Mouse (Mus musculus): ENCODE results near the gene Atp1b2. TPM values are rescaled to one million over a fixed set of nuclear protein-coding genes. Genes with fewer than 3 reads are reported as not detected.

Atp1b2 gene
- polyA plus RNA-seq, 1 experiment from 2014 or later, result 21.7 TPM

DNA sequence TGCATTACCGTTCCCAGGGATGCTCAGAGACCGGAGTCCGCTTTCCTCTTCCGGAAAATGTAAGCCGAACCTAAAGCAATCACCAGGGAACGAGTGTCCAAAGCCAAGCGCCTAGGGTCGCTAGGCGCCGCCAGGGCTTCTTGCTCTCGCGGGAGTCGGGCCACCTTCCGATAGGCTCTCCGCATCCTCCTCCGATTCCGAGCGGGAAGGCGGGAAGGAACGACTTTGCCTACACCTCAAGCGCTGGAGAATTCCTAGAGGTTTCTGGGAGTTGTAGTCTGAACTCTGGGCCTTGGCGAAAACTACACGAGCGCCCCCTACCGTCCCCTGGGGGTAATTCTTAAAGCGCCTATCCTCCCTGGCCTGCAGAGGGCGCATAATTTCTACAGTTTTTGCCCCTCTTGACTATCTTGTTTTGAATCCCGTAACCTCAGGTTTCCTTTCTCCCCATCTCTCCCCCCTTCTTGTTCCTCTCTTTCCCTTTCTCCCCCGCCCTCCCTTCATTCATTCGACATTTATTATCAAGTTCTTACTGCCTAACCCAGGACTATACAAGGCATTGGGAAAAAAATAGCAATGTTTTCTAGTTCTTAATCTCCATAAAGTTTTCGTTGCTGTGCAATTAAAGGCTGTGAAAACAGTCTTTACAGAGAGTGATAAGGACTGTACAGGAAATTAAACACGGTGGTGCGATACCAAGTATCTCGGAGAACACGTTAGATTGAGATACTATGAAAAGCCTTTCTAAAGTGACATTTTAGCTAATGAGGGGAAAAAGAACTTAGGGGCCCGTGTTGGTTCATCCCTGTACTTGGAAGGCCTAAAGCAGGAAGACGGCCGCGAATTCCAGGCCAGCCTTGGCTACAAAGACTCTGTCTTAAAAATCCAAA lies 26.4 kb downstream of the Atp1b2 start:
- H3K4me1 ChIP-seq (replicated peaks), result peaks cover 71% of the 10 kb centered on the region
- H3K9me3 ChIP-seq (replicated peaks), result no peaks in the 10 kb centered on the region
- peak overlapping the region; percentile 93 for H3K4me2 ChIP-seq
- peak overlapping the region; percentile 96 for H3K27ac ChIP-seq
- peak overlapping the region; percentile 88 for H3K9ac ChIP-seq
- peak overlapping the region; percentile 76 for H3K4me3 ChIP-seq (replicated peaks)
- ATAC-seq (ENCODE audit: low read depth), result peak; percentile 83
- peak; percentile 95 for DNase-seq
- H3K36me3 ChIP-seq, result peaks cover 43% of the 10 kb centered on the region
- WGBS (ENCODE audit: insufficient replicate concordance), result 1% methylated on average over 39 of the region's 39 CpGs
- no peaks in the 10 kb centered on the region for H3K27me3 ChIP-seq

DNA sequence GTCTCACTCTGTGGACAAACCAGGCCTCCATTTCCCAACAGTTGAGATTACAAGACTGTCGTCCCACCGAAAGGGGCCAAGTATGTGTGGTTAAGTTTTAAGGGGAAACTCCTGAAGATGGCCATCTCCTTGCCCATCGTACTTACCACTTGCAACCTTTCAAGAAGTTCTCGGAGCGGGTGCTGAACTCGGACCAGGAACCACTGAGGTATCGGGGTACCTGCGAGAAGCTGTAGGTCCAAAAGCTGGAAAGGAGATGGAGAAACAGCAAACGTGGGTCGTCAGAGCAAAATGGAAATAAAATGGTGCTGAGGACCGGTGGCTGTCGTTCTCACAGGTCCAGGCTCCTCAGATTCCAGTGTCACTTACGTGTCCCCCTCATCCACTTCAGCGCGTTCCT lies 27.4 kb downstream of the Atp1b2 start:
- WGBS (ENCODE audit: insufficient replicate concordance), result 6% methylated on average over 15 of the region's 15 CpGs
- peaks cover 64% of the 10 kb centered on the region for H3K4me1 ChIP-seq (replicated peaks)
- H3K9ac ChIP-seq, result peak overlapping the region; percentile 87
- H3K36me3 ChIP-seq, result peaks cover 43% of the 10 kb centered on the region
- H3K27me3 ChIP-seq, result no peaks in the 10 kb centered on the region
- DNase-seq, result no peak
- no peak for ATAC-seq (ENCODE audit: low read depth)
- H3K4me3 ChIP-seq (replicated peaks), result peak overlapping the region; percentile 76
- H3K9me3 ChIP-seq (replicated peaks), result no peaks in the 10 kb centered on the region
- H3K27ac ChIP-seq, result peak overlapping the region; percentile 80; the same call in 1 of the 2 replicates
- H3K4me2 ChIP-seq, result peak overlapping the region; percentile 84

DNA sequence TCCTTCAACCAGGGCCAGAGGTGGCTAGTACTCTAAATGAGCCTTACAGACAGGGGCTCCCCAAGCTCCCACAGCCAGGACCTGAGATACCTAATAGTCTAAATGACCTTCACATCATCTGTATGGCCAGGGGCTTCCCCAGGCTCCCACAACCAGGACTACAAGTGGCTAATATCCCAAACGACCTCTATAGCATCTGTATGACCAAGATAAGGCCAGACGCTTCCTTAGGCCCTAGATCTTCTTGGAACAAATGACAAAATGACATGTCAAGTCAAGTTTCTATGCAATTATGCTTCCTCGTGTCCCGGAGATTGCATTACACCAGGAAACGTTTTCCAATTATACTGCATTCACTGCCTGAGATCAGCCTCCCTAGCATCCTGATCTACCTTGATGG lies 29.4 kb downstream of the Atp1b2 start:
- no peaks in the 10 kb centered on the region for H3K9me3 ChIP-seq (replicated peaks)
- H3K9ac ChIP-seq, result peak overlapping the region; percentile 87
- peaks cover 58% of the 10 kb centered on the region for H3K36me3 ChIP-seq
- DNase-seq, result no peak
- peak overlapping the region; percentile 76 for H3K4me3 ChIP-seq (replicated peaks)
- WGBS (ENCODE audit: insufficient replicate concordance), result 29% methylated on average over 5 of the region's 5 CpGs
- H3K27ac ChIP-seq, result peak overlapping the region; percentile 80
- no peak for ATAC-seq (ENCODE audit: low read depth)
- H3K4me1 ChIP-seq (replicated peaks), result peaks cover 64% of the 10 kb centered on the region
- H3K27me3 ChIP-seq, result no peaks in the 10 kb centered on the region
- H3K4me2 ChIP-seq, result peak overlapping the region; percentile 84

DNA sequence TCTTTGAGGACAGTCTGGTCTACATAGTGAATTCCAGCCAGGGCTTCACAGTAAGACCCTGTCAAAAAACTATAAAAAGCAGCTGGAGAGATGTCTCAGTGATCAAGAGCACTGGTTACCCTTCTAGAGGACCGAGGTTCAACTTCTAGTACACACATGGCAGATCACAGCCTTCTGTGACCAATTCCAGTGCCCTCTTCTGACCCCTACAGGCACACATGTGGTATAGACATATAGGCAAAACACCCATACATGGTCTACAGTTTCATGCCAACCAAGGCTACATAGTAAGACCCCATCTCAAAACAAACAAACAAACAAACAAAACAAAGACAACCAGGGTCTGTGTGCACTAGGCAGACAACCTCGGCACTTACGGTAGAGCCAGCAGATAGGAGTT lies 30.5 kb downstream of the Atp1b2 start:
- H3K4me2 ChIP-seq, result peak overlapping the region; percentile 84
- H3K27me3 ChIP-seq, result no peaks in the 10 kb centered on the region
- DNase-seq (no peak), ATAC-seq (ENCODE audit: low read depth) (no peak)
- H3K9me3 ChIP-seq (replicated peaks), result no peaks in the 10 kb centered on the region
- no peak overlapping the region for H3K9ac ChIP-seq
- H3K36me3 ChIP-seq, result peaks cover 69% of the 10 kb centered on the region
- peak overlapping the region; percentile 80; the same call in 1 of the 2 replicates for H3K27ac ChIP-seq
- WGBS (ENCODE audit: insufficient replicate concordance), result 57% methylated on average over 3 of the region's 3 CpGs
- peaks cover 75% of the 10 kb centered on the region for H3K4me1 ChIP-seq (replicated peaks)
- no peak overlapping the region for H3K4me3 ChIP-seq (replicated peaks)

DNA sequence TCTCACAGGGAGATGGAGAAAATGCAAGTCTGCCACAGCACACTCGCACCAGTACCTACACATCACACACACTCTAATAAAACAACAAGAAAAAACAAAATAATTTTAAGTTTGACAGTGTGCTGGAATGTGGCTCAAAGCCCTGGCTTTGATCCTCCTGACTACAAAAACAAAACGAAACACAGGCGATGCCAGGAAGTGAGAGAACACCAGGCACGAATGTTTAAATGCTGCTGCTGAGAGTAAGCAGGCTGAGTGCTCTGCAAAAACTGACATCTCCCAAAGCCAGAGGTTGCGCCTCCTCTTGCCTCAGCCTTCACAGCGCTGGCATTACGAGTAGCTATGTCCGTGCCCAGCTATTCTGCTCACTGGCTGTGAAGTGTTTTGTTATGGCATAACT lies 40.6 kb downstream of the Atp1b2 start:
- H3K27me3 ChIP-seq, result peaks cover 21% of the 10 kb centered on the region
- peaks cover 32% of the 10 kb centered on the region for H3K4me1 ChIP-seq (replicated peaks)
- no peak overlapping the region for H3K4me2 ChIP-seq
- H3K36me3 ChIP-seq, result peaks cover 88% of the 10 kb centered on the region
- H3K9ac ChIP-seq, result no peak overlapping the region
- H3K4me3 ChIP-seq (replicated peaks), result no peak overlapping the region
- no peaks in the 10 kb centered on the region for H3K9me3 ChIP-seq (replicated peaks)
- ATAC-seq (ENCODE audit: low read depth) (no peak), DNase-seq (no peak)
- H3K27ac ChIP-seq, result no peak overlapping the region
- WGBS (ENCODE audit: insufficient replicate concordance), result 89% methylated on average over 8 of the region's 8 CpGs

GRCm38 (mm10) chr11:69564391-69564790 lies 41.4 kb downstream of the Atp1b2 start:
- H3K9me3 ChIP-seq (replicated peaks), result no peaks in the 10 kb centered on the region
- no peak for DNase-seq
- peaks cover 81% of the 10 kb centered on the region for H3K36me3 ChIP-seq
- ATAC-seq (ENCODE audit: low read depth), result no peak
- no peak overlapping the region for H3K4me2 ChIP-seq
- H3K9ac ChIP-seq, result no peak overlapping the region
- H3K27ac ChIP-seq, result no peak overlapping the region
- WGBS (ENCODE audit: insufficient replicate concordance), result 75% methylated on average over 3 of the region's 3 CpGs
- no peak overlapping the region for H3K4me3 ChIP-seq (replicated peaks)
- H3K27me3 ChIP-seq, result peaks cover 28% of the 10 kb centered on the region
- peaks cover 32% of the 10 kb centered on the region for H3K4me1 ChIP-seq (replicated peaks)

DNA sequence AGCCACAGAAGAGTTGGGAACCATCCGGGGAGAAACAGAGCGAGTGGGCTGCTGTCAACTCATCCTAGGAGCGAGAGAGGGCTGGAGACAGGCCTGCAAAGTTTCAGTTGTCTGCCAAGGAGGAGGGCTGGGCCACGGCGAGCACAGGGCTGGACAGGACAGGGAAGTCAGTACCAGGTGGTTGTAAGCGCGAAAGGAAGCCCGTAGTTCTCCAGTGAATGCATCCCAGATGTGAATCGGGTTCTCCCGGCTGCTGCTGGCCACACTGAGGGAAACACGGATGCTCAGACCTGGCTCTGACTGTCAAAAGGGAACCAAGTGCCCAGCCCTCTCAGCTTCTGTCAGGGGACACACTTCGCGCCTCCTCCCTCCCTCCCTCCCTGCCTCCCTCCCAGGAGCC lies 42.4 kb downstream of the Atp1b2 start:
- Histone ChIP-seq H3K4me1 (replicated peaks) (peaks cover 42% of the 10 kb centered on the region), H3K9me3 (replicated peaks) (no peaks in the 10 kb centered on the region), H3K36me3 (peaks cover 74% of the 10 kb centered on the region), H3K27me3 (peaks cover 39% of the 10 kb centered on the region), H3K9ac (no peak overlapping the region), H3K27ac (no peak overlapping the region), H3K4me2 (no peak overlapping the region), H3K4me3 (replicated peaks) (no peak overlapping the region)
- WGBS (ENCODE audit: insufficient replicate concordance), result 83% methylated on average over 13 of the region's 13 CpGs
- no peak for ATAC-seq (ENCODE audit: low read depth)
- DNase-seq, result no peak

GRCm38 (mm10) chr11:69560896-69561854 lies 44.6 kb downstream of the Atp1b2 start:
- Histone ChIP-seq H3K9ac (no peak overlapping the region), H3K27ac (no peak overlapping the region), H3K4me3 (replicated peaks) (no peak overlapping the region), H3K4me2 (no peak overlapping the region), H3K9me3 (replicated peaks) (no peaks in the 10 kb centered on the region), H3K36me3 (peaks cover 52% of the 10 kb centered on the region), H3K4me1 (replicated peaks) (peaks cover 43% of the 10 kb centered on the region), H3K27me3 (peaks cover 59% of the 10 kb centered on the region)
- DNase-seq (no peak), ATAC-seq (ENCODE audit: low read depth) (no peak)
- 75% methylated on average over 16 of the region's 16 CpGs for WGBS (ENCODE audit: insufficient replicate concordance)

- no peak for ATAC-seq (ENCODE audit: low read depth)
Measured at GRCm38 (mm10) chr11:69559851-69560765, 45.6 kb downstream of the Atp1b2 start, which contains the start of gene Efnb3. Gene Efnb3 (minus strand): TSS chr11:69560205.

DNA sequence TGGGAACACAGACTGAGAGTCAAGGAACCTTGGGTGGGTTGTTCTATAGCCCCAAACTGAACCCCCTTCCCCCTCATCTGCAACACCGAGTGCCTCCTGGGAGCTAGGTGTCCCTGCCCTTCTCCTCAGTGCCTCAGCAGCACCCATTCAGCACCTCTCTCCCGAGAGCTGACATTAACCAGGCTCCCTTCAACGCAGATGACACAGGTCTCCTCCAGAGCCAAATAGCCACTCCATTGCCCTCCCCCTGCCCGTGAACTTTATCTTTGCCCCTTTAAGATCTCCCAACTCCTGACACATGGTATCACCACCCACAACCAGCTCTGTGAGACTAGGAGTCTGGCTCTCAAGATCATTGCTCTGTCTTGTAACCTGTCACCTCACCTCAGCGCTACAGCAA lies 46.6 kb downstream of the Atp1b2 start:
- ATAC-seq (ENCODE audit: low read depth), result no peak
- DNase-seq, result no peak
- peak overlapping the region; percentile 56 for H3K4me2 ChIP-seq
- no peak overlapping the region for H3K27ac ChIP-seq
- H3K36me3 ChIP-seq, result peaks cover 37% of the 10 kb centered on the region
- H3K9ac ChIP-seq, result peak overlapping the region; percentile 17; the same call in 1 of the 2 replicates
- H3K4me3 ChIP-seq (replicated peaks), result peak overlapping the region; percentile 46
- H3K4me1 ChIP-seq (replicated peaks), result peaks cover 38% of the 10 kb centered on the region
- 14% methylated on average over 5 of the region's 5 CpGs for WGBS (ENCODE audit: insufficient replicate concordance)
- peaks cover 70% of the 10 kb centered on the region for H3K27me3 ChIP-seq
- no peaks in the 10 kb centered on the region for H3K9me3 ChIP-seq (replicated peaks)

More at GRCm38 (mm10) chr11:69559851-69560765, 45.6 kb downstream of the Atp1b2 start, which contains the start of gene Efnb3:
- peak within 1 kb of the TSS; percentile 46 for H3K4me3 ChIP-seq (replicated peaks)
- H3K4me2 ChIP-seq, result peak within 1 kb of the TSS; percentile 56
- H3K9ac ChIP-seq, result peak within 1 kb of the TSS; percentile 61
- WGBS (ENCODE audit: insufficient replicate concordance), result 7% methylated on average over 56 of the region's 59 CpGs
- no peak for DNase-seq
- H3K27me3 ChIP-seq, result peaks cover 66% of the 10 kb centered on the region
- H3K27ac ChIP-seq, result no peak within 1 kb of the TSS
- no peaks in the 10 kb centered on the region for H3K9me3 ChIP-seq (replicated peaks)
- H3K4me1 ChIP-seq (replicated peaks), result peaks cover 40% of the 10 kb centered on the region
- H3K36me3 ChIP-seq, result peaks cover 42% of the 10 kb centered on the region

Data from liver, embryonic 13.5 days (tissue).